In the genomic region with DNA sequence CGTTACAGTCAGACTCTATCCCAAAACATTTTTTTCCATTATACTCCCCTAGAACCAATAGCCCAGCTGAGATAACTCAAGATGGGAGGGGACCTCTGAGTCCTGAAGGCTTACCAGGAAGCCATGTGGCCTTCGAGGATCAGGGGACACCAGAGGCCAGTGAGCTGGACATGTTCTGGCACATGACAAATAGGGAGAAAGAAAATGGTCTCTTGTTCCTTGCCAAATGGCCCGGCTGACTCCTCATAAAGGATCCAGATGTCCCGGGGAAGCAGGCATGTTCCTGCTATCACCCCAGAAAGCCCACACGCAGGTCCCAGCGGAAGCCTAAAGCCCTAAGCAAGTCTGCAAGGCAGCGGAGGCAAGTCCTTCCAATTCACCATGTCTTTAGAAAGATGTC, we compare ENCODE assay signal across 9 mouse cellular contexts. TPM values are rescaled to one million over a fixed set of nuclear protein-coding genes. Genes with fewer than 3 reads are reported as not detected.
DNase-seq lines count a peak whose midpoint lies in the region; ATAC-seq and TF ChIP-seq lines count a peak whose summit lies in the region.
"Had no signal": no experiment of that assay in that cellular context is flagged by ENCODE, and none has a peak within 500 bp of the region (broad histone marks: within the 10 kb centered on the region; RNA-seq: fewer than 3 reads in every experiment).

No protein-coding gene starts in this region.

- no peaks in the 10 kb centered on the region for H3K79me2 ChIP-seq in heart, adult 2 months (replicated peaks; ENCODE audit: control insufficient read depth, insufficient read depth, low read length)

- H3K27me3 ChIP-seq in heart, adult 2 months (ENCODE audit: control insufficient read depth, insufficient read depth, low read length): no peaks in the 10 kb centered on the region
- no peaks in the 10 kb centered on the region for H3K27me3 ChIP-seq in heart, embryonic 11.5 days (ENCODE audit: control insufficient read depth, insufficient read depth, low read length)
- no peaks in the 10 kb centered on the region for H3K27me3 ChIP-seq in forebrain, embryonic 15.5 days
- no peaks in the 10 kb centered on the region for H3K27me3 ChIP-seq in kidney, embryonic 15.5 days
- no peaks in the 10 kb centered on the region for H3K27me3 ChIP-seq in midbrain, embryonic 15.5 days (replicated peaks)
- H3K27me3 ChIP-seq: embryonic facial prominence, embryonic 15.5 days had no signal

- no peak for TF ChIP-seq CTCF in heart, adult 2 months (IDR thresholded peaks at IDR 0.05)

- H3K4me1 ChIP-seq in heart, adult 2 months (ENCODE audit: control insufficient read depth, insufficient read depth, low read length): peaks cover 10% of the 10 kb centered on the region
- peaks cover 35% of the 10 kb centered on the region for H3K4me1 ChIP-seq in heart, embryonic 11.5 days (ENCODE audit: control insufficient read depth, insufficient read depth, low read length)
- peaks cover 68% of the 10 kb centered on the region for H3K4me1 ChIP-seq in forebrain, embryonic 15.5 days
- peaks cover 69% of the 10 kb centered on the region for H3K4me1 ChIP-seq in kidney, embryonic 15.5 days
- H3K4me1 ChIP-seq in midbrain, embryonic 15.5 days: peaks cover 67% of the 10 kb centered on the region

- no peaks in the 10 kb centered on the region for H3K9me3 ChIP-seq in heart, embryonic 11.5 days (replicated peaks; ENCODE audit: control insufficient read depth, low read length)
- no peaks in the 10 kb centered on the region for H3K9me3 ChIP-seq in forebrain, embryonic 15.5 days
- H3K9me3 ChIP-seq in kidney, embryonic 15.5 days (replicated peaks): no peaks in the 10 kb centered on the region
- no peaks in the 10 kb centered on the region for H3K9me3 ChIP-seq in midbrain, embryonic 15.5 days
- H3K9me3 ChIP-seq: embryonic facial prominence, embryonic 15.5 days had no signal

- intact Hi-C loops in heart, adult 2 months (cut with DNase I): no loop called here

- no peaks in the 10 kb centered on the region for H3K36me3 ChIP-seq in heart, adult 2 months (ENCODE audit: control insufficient read depth, insufficient read depth, low read length)
- no peaks in the 10 kb centered on the region for H3K36me3 ChIP-seq in heart, embryonic 11.5 days (ENCODE audit: control insufficient read depth, insufficient read depth, low read length)
- no peaks in the 10 kb centered on the region for H3K36me3 ChIP-seq in forebrain, embryonic 15.5 days
- H3K36me3 ChIP-seq in kidney, embryonic 15.5 days: no peaks in the 10 kb centered on the region
- H3K36me3 ChIP-seq in midbrain, embryonic 15.5 days (replicated peaks): no peaks in the 10 kb centered on the region
- H3K36me3 ChIP-seq: embryonic facial prominence, embryonic 15.5 days had no signal

- no peak for ATAC-seq in heart, embryonic 11.5 days (replicated peaks; ENCODE audit: insufficient number of reproducible peaks, low FRiP score, low TSS enrichment)
- ATAC-seq in forebrain, embryonic 15.5 days (replicated peaks): no peak
- ATAC-seq in kidney, embryonic 15.5 days (replicated peaks; ENCODE audit: low FRiP score): no peak
- no peak for ATAC-seq in midbrain, embryonic 15.5 days (replicated peaks)

- TF ChIP-seq EP300 in heart, adult 2 months (IDR thresholded peaks at IDR 0.05; ENCODE audit: insufficient read depth, low read depth, low read length): no peak

- no peak overlapping the region for H3K4me3 ChIP-seq in heart, adult 2 months
- no peak overlapping the region for H3K4me3 ChIP-seq in heart, embryonic 11.5 days (ENCODE audit: low read depth, low read length)
- 0 out of 2 replicates have a peak overlapping the region, but pooled peaks have one; percentile 90 for H3K4me3 ChIP-seq in forebrain, embryonic 15.5 days
- 0 out of 2 replicates have a peak overlapping the region, but pooled peaks have one; percentile 78 for H3K4me3 ChIP-seq in kidney, embryonic 15.5 days (replicated peaks)
- H3K4me3 ChIP-seq in midbrain, embryonic 15.5 days: no peak overlapping the region
- H3K4me3 ChIP-seq: embryonic facial prominence, embryonic 15.5 days had no signal

- WGBS in heart, adult 2 months: 65% methylated on average over 7 of the region's 7 CpGs
- 78% methylated on average over 7 of the region's 7 CpGs for WGBS in heart, embryonic 11.5 days (ENCODE audit: insufficient replicate concordance)
- 79% methylated on average over 7 of the region's 7 CpGs for WGBS in forebrain, embryonic 15.5 days
- WGBS in kidney, embryonic 15.5 days: 58% methylated on average over 7 of the region's 7 CpGs
- 73% methylated on average over 7 of the region's 7 CpGs for WGBS in midbrain, embryonic 15.5 days

- H3K27ac ChIP-seq in heart, adult 2 months: no peak overlapping the region
- no peak overlapping the region for H3K27ac ChIP-seq in heart, embryonic 11.5 days (ENCODE audit: low read depth, low read length)
- H3K27ac ChIP-seq in forebrain, embryonic 15.5 days (replicated peaks): no peak overlapping the region
- H3K27ac ChIP-seq in kidney, embryonic 15.5 days: peak overlapping the region; percentile 5; the same call in 1 of the 2 replicates
- H3K27ac ChIP-seq in midbrain, embryonic 15.5 days: no peak overlapping the region
- H3K27ac ChIP-seq: embryonic facial prominence, embryonic 15.5 days had no signal

- no peak overlapping the region for H3K4me2 ChIP-seq in heart, embryonic 11.5 days
- peak overlapping the region; percentile 99; the same call in 1 of the 2 replicates for H3K4me2 ChIP-seq in forebrain, embryonic 15.5 days (replicated peaks)
- H3K4me2 ChIP-seq in kidney, embryonic 15.5 days: peak overlapping the region; percentile 99
- peak overlapping the region; percentile 95 for H3K4me2 ChIP-seq in midbrain, embryonic 15.5 days

- peak; percentile 42 to 52 for DNase-seq in heart, adult 2 months
- no peak for DNase-seq in B cell, adult 2 months
- no peak for DNase-seq in spleen, postnatal 10 days (ENCODE audit: low spot score in 2 of 2)
- no peak for DNase-seq in right cerebral cortex, postnatal 25 days

- no peak for TF ChIP-seq POLR2A in heart, adult 2 months (IDR thresholded peaks at IDR 0.05; ENCODE audit: insufficient read depth, low read depth, low read length)

- H3K9ac ChIP-seq in heart, adult 2 months (ENCODE audit: low read depth, low read length): no peak overlapping the region
- no peak overlapping the region for H3K9ac ChIP-seq in heart, embryonic 11.5 days (ENCODE audit: low read depth, low read length)
- H3K9ac ChIP-seq in forebrain, embryonic 15.5 days (replicated peaks): no peak overlapping the region
- H3K9ac ChIP-seq in kidney, embryonic 15.5 days: no peak overlapping the region
- no peak overlapping the region for H3K9ac ChIP-seq in midbrain, embryonic 15.5 days
- H3K9ac ChIP-seq: embryonic facial prominence, embryonic 15.5 days had no signal

RNA-seq across cellular contexts. Expression of gene Vav2, which starts 3.2 kb away (rescaled TPM):
- 10 to 100 TPM; 11.3 to 12.5 TPM for total RNA-seq in heart, adult 2 months (2021)
- 11.9 and 16.9 TPM in 2 replicates for polyA plus RNA-seq in heart, adult 2 months (2012; rRNA removed)
- 3.4 and 4.7 TPM in 2 replicates for polyA plus RNA-seq in heart, embryonic 11.5 days (2014; fragmentation: Nextera tagmentation; extraction: Ambion mirVana)
- polyA plus RNA-seq in forebrain, embryonic 15.5 days (2015; fragmentation: Nextera tagmentation; extraction: Ambion mirVana): 12.6 and 13.9 TPM in 2 replicates
- polyA plus RNA-seq in kidney, embryonic 15.5 days (2015; fragmentation: Nextera tagmentation; extraction: Ambion mirVana): 7.1 and 8.3 TPM in 2 replicates
- 13.9 and 15.7 TPM in 2 replicates for polyA plus RNA-seq in midbrain, embryonic 15.5 days (2015; fragmentation: Nextera tagmentation; extraction: Ambion mirVana)

RNA-seq across cellular contexts. Expression of gene Brd3os, which starts 18.5 kb away (rescaled TPM):
- total RNA-seq in heart, adult 2 months (2021): under 1 TPM; 0.65 to 0.98 TPM
- polyA plus RNA-seq in heart, adult 2 months (2012; rRNA removed): 3.9 TPM in 2 replicates
- 3.1 and 3.3 TPM in 2 replicates for polyA plus RNA-seq in heart, embryonic 11.5 days (2014; fragmentation: Nextera tagmentation; extraction: Ambion mirVana)
- polyA plus RNA-seq in forebrain, embryonic 15.5 days (2015; fragmentation: Nextera tagmentation; extraction: Ambion mirVana): 30.6 and 31.5 TPM in 2 replicates
- 10.1 and 11.2 TPM in 2 replicates for polyA plus RNA-seq in kidney, embryonic 15.5 days (2015; fragmentation: Nextera tagmentation; extraction: Ambion mirVana)
- polyA plus RNA-seq in midbrain, embryonic 15.5 days (2015; fragmentation: Nextera tagmentation; extraction: Ambion mirVana): 42.7 and 44.5 TPM in 2 replicates

Comparison
In these comparisons a context has a peak if more than half of its experiments do, and no peak if none do; other contexts are left out.
1. DNase-seq: peak in heart, adult 2 months (2 of 2); none in B cell, adult 2 months (0 of 2), spleen, postnatal 10 days (0 of 2) and right cerebral cortex, postnatal 25 days (single experiment).
2. H3K4me3 ChIP-seq: peak in forebrain, embryonic 15.5 days (single experiment) and kidney, embryonic 15.5 days (single experiment); none in heart, adult 2 months (single experiment), heart, embryonic 11.5 days (single experiment) and midbrain, embryonic 15.5 days (single experiment).